Mouse (Mus musculus): ENCODE measurements at regions not wholly inside any gene's neighbourhood (a gene's known extent, or its start where the extent isn't known, plus 50 kb on each side); places are given as distances from the start of the nearest gene placed in this dataset.

- Histone ChIP-seq H3K4me2 (ENCODE audit: low read depth) (no peak overlapping the region), H3K9me3 (ENCODE audit: control insufficient read depth, low read length) (no peaks in the 10 kb centered on the region), H3K4me3 (ENCODE audit: insufficient read depth in 1 of 2, low read depth in 2 of 2, low read length in 2 of 2) (no peak overlapping the region), H3K27ac (no peak overlapping the region), H3K4me1 (replicated peaks; ENCODE audit: control insufficient read depth in 2 of 2, insufficient read depth in 2 of 2, low read length in 1 of 2) (no peaks in the 10 kb centered on the region), H3K36me3 (replicated peaks; ENCODE audit: control insufficient read depth, insufficient read depth, low read depth) (no peaks in the 10 kb centered on the region), H3K9ac (replicated peaks) (no peak overlapping the region), H3K27me3 (ENCODE audit: control insufficient read depth, insufficient read depth, low read length) (no peaks in the 10 kb centered on the region)
- no peak for DNase-seq (ENCODE audit: low read depth in 3 of 3, low spot score in 3 of 3)
- 17% methylated on average over 1 of the region's 1 CpGs for whole genome bisulfite sequencing (ENCODE audit: insufficient replicate concordance)
- no peak for TF ChIP-seq CTCF (IDR thresholded peaks at IDR 0.05; ENCODE audit: low read depth)
- TF ChIP-seq EP300 (IDR thresholded peaks at IDR 0.05; ENCODE audit: low read depth): no peak
- ATAC-seq (ENCODE audit: insufficient read depth): no peak
These were observed 60.1 kb upstream of the Kcnj6 start for GRCm38 (mm10) chr16:95057596-95057995.

- Histone ChIP-seq H3K4me1 (replicated peaks; ENCODE audit: control insufficient read depth in 2 of 2, insufficient read depth in 2 of 2, low read length in 1 of 2) (no peaks in the 10 kb centered on the region), H3K36me3 (replicated peaks; ENCODE audit: control insufficient read depth, insufficient read depth, low read depth) (no peaks in the 10 kb centered on the region), H3K9me3 (ENCODE audit: control insufficient read depth, low read length) (no peaks in the 10 kb centered on the region), H3K4me3 (ENCODE audit: insufficient read depth in 1 of 2, low read depth in 2 of 2, low read length in 2 of 2) (no peak overlapping the region), H3K27ac (no peak overlapping the region), H3K27me3 (ENCODE audit: control insufficient read depth, insufficient read depth, low read length) (no peaks in the 10 kb centered on the region), H3K9ac (replicated peaks) (no peak overlapping the region), H3K4me2 (ENCODE audit: low read depth) (no peak overlapping the region)
- ATAC-seq (ENCODE audit: insufficient read depth) (no peak), DNase-seq (ENCODE audit: low read depth in 3 of 3, low spot score in 3 of 3) (no peak)
- TF ChIP-seq CTCF (IDR thresholded peaks at IDR 0.05; ENCODE audit: low read depth) (no peak), EP300 (IDR thresholded peaks at IDR 0.05; ENCODE audit: low read depth) (no peak)
- WGBS (ENCODE audit: insufficient replicate concordance): 60% methylated on average over 6 of the region's 6 CpGs
These were observed 66.9 kb upstream of the Kcnj6 start for GRCm38 (mm10) chr16:95064423-95064822.

DNA sequence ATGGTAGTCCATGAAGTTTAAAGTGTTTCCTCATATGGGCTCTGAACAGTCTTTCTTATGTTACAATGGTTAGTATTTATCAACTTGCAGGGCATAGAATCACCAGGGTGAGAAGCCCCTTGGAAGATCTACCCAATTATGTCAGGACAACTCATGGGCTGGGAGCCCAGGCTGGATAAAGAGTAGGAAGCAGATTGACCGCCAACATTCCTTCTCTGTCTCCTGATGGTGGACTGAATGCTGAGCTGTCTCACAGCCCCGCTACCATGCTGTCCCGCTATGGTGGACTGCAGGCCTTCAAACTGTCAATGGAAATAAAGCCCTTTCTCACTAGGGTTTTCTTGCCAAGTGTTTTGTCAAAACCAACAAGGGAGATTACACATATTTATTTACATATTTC lies 69.2 kb upstream of the Kcnj6 start:
- ATAC-seq (ENCODE audit: insufficient read depth) (no peak), DNase-seq (ENCODE audit: low read depth in 3 of 3, low spot score in 3 of 3) (no peak)
- no peak for TF ChIP-seq CTCF (IDR thresholded peaks at IDR 0.05; ENCODE audit: low read depth)
- TF ChIP-seq EP300 (IDR thresholded peaks at IDR 0.05; ENCODE audit: low read depth): no peak
- no peaks in the 10 kb centered on the region for H3K9me3 ChIP-seq (ENCODE audit: control insufficient read depth, low read length)
- H3K9ac ChIP-seq (replicated peaks): no peak overlapping the region
- no peak overlapping the region for H3K4me3 ChIP-seq (ENCODE audit: insufficient read depth in 1 of 2, low read depth in 2 of 2, low read length in 2 of 2)
- 63% methylated on average over 3 of the region's 3 CpGs for WGBS (ENCODE audit: insufficient replicate concordance)
- H3K4me1 ChIP-seq (replicated peaks; ENCODE audit: control insufficient read depth in 2 of 2, insufficient read depth in 2 of 2, low read length in 1 of 2): no peaks in the 10 kb centered on the region
- no peak overlapping the region for H3K4me2 ChIP-seq (ENCODE audit: low read depth)
- H3K27me3 ChIP-seq (ENCODE audit: control insufficient read depth, insufficient read depth, low read length): no peaks in the 10 kb centered on the region
- no peaks in the 10 kb centered on the region for H3K36me3 ChIP-seq (replicated peaks; ENCODE audit: control insufficient read depth, insufficient read depth, low read depth)
- H3K27ac ChIP-seq: no peak overlapping the region

DNA sequence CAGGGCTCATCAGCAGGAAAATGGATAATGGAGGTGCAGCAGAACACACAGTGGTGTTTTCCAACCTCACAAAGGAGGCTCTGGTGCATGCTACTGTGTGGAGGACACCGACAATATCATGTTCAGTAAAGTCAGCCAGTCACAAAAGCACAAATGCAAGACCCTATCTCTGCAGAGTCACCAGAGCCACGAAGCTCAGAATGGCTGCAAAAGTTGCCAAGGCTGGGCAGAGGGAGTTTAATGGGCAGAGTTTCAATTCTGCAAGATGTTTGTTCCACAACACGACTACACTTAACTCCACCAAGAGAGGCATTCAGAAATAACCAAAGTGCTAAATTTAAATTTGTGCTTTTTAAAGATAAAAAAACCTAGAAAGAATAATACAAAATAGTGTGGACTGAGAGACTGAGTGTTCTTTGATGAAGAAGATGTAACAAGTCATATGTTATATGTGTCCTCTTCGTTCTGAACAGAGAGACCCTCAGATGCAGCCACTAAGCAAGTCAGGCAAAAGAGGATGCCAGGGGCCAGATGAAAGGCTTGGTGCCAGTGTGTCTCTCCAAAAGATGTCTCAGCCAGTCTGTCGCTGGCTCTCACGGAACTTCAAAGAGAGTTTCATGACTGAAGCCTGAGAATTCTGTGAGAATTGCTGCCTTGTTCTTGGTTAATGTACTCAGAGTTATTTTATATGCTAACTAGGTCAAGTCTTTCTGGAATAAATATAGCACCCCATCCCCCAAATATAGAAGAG lies 95.1 kb upstream of the Kcnj6 start:
- H3K9me3 ChIP-seq (ENCODE audit: control insufficient read depth, low read length): no peaks in the 10 kb centered on the region
- no peak overlapping the region for H3K9ac ChIP-seq (replicated peaks)
- no peak overlapping the region for H3K4me3 ChIP-seq (ENCODE audit: insufficient read depth in 1 of 2, low read depth in 2 of 2, low read length in 2 of 2)
- no peaks in the 10 kb centered on the region for H3K4me1 ChIP-seq (replicated peaks; ENCODE audit: control insufficient read depth in 2 of 2, insufficient read depth in 2 of 2, low read length in 1 of 2)
- no peak for TF ChIP-seq CTCF (IDR thresholded peaks at IDR 0.05; ENCODE audit: low read depth)
- TF ChIP-seq EP300 (IDR thresholded peaks at IDR 0.05; ENCODE audit: low read depth): no peak
- no peaks in the 10 kb centered on the region for H3K27me3 ChIP-seq (ENCODE audit: control insufficient read depth, insufficient read depth, low read length)
- WGBS (ENCODE audit: insufficient replicate concordance): 59% methylated on average over 6 of the region's 6 CpGs
- ATAC-seq (ENCODE audit: insufficient read depth) (no peak), DNase-seq (ENCODE audit: low read depth in 3 of 3, low spot score in 3 of 3) (no peak)
- no peak overlapping the region for H3K4me2 ChIP-seq (ENCODE audit: low read depth)
- no peak overlapping the region for H3K27ac ChIP-seq
- no peaks in the 10 kb centered on the region for H3K36me3 ChIP-seq (replicated peaks; ENCODE audit: control insufficient read depth, insufficient read depth, low read depth)

- Histone ChIP-seq H3K4me1 (replicated peaks; ENCODE audit: control insufficient read depth in 2 of 2, insufficient read depth in 2 of 2, low read length in 1 of 2) (no peaks in the 10 kb centered on the region), H3K36me3 (replicated peaks; ENCODE audit: control insufficient read depth, insufficient read depth, low read depth) (no peaks in the 10 kb centered on the region), H3K27me3 (ENCODE audit: control insufficient read depth, insufficient read depth, low read length) (no peaks in the 10 kb centered on the region), H3K4me2 (ENCODE audit: low read depth) (no peak overlapping the region), H3K27ac (no peak overlapping the region), H3K9me3 (ENCODE audit: control insufficient read depth, low read length) (no peaks in the 10 kb centered on the region), H3K4me3 (ENCODE audit: insufficient read depth in 1 of 2, low read depth in 2 of 2, low read length in 2 of 2) (no peak overlapping the region), H3K9ac (replicated peaks) (no peak overlapping the region)
- 21% methylated on average over 10 of the region's 10 CpGs for WGBS (ENCODE audit: insufficient replicate concordance)
- no peak for ATAC-seq (ENCODE audit: insufficient read depth)
- peak in 1 of 3 experiments; percentile 3 for DNase-seq (ENCODE audit: low read depth in 3 of 3, low spot score in 3 of 3)
- TF ChIP-seq CTCF (IDR thresholded peaks at IDR 0.05; ENCODE audit: low read depth) (no peak), EP300 (IDR thresholded peaks at IDR 0.05; ENCODE audit: low read depth) (no peak)
These were observed 96.3 kb upstream of the Kcnj6 start for GRCm38 (mm10) chr16:95093753-95094152.
